Mouse (Mus musculus) ES-Bruce4 (cell line): ENCODE results near the gene Prrx1.

Experiments used
- CTCF ChIP-seq: IDR thresholded peaks from one replicate; pipeline ENCODE4 v1.8.1; 2011; ENCODE audit warnings: low read depth, low read length
- EP300 ChIP-seq: IDR thresholded peaks from 2 replicates; pipeline ENCODE4 v1.6.1; 2011; ENCODE audit warnings: low read depth, low read length; ENCODE audit not compliant: insufficient read depth
- POLR2A ChIP-seq: IDR thresholded peaks from one replicate; pipeline ENCODE4 v1.8.1; 2011; ENCODE audit warnings: low read length; ENCODE audit not compliant: insufficient read depth

DNA sequence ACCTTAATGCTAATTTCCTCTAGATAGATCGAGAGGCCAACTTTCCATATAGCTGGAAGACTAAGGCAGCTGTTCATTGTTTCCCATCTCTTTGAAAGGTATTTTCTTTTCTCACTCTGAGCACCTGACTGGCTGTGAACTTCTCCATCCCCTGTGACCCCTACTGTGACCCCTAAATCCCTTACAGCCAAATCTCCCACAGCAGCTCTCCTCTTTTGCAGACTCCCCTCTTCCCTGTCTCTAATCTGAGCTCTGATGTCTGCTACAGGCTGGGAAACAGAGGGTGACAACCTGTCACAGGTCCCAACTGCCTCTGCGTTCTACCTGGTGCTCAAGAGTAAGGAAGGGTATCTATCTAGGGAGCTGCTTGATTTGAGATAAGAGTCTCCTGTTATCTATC, 4.0 kb downstream of the Prrx1 start:
- TF ChIP-seq EP300 (no peak), POLR2A (no peak), CTCF (no peak)
